Mouse (Mus musculus): Measurements from ENCODE around the gene Mast4. TPM values are rescaled to one million over a fixed set of nuclear protein-coding genes. Genes with fewer than 3 reads are reported as not detected.

Gene Mast4
- polyA plus RNA-seq, 1 experiment, result 10.4 TPM

DNA sequence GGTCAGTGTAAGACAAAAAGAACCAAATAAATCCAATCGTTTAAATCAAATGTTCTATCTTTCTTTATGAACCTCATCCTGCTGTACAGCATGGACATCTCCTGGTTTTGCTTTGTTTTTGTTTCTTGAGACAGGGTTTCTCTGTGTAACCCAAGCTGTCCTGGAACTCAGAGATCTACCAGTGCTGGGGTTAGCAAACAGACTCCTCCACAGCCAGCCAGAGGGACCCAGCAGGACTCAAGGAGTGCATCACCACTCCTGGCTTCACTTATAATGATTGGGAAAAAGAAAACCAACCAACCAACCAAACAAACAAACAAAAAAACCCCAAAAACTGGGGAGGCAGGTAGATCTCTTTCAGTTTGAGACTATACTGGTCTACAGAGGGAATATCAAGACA, 469.5 kb downstream of the Mast4 start:
- Histone ChIP-seq H3K27ac (ENCODE audit: control insufficient read depth, insufficient read depth, low read length) (no peak overlapping the region), H3K4me1 (replicated peaks; ENCODE audit: control insufficient read depth, insufficient read depth, low read length) (no peaks in the 10 kb centered on the region), H3K36me3 (ENCODE audit: control insufficient read depth, insufficient read depth, low read length) (no peaks in the 10 kb centered on the region), H3K27me3 (ENCODE audit: control insufficient read depth, insufficient read depth, low read length) (no peaks in the 10 kb centered on the region), H3K4me3 (ENCODE audit: control insufficient read depth, insufficient read depth, low read length) (no peak overlapping the region)
- 80% methylated on average over 1 of the region's 1 CpGs for WGBS
- TF ChIP-seq POLR2A (IDR thresholded peaks at IDR 0.05; ENCODE audit: control insufficient read depth, extremely low read depth, insufficient read depth, low read length, poor library complexity) (no peak), CTCF (IDR thresholded peaks at IDR 0.05; ENCODE audit: borderline replicate concordance, control insufficient read depth, extremely low read depth, insufficient read depth, low read length, poor library complexity) (no peak)
- no peak for DNase-seq

DNA sequence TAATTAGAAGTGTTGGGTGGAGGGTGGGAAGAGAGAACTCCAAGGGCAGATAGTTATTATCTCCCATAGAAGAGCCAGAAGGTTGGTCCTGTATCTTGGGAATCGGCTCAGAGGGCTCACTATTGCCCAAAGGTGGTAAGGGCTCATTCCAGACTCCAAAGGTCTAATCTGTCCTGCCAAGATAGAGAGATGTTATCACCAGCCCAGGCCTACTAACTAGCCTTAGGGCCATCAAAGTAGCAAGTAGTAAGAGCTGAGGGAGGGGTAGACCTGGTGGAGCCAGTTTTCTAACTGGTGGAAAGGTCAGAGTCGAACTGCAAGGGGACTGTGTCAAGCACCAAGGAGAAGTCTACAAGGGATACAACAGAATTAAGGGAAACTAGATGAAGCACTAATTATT, 470.2 kb downstream of the Mast4 start:
- H3K4me1 ChIP-seq (replicated peaks; ENCODE audit: control insufficient read depth, insufficient read depth, low read length), result no peaks in the 10 kb centered on the region
- H3K4me3 ChIP-seq (ENCODE audit: control insufficient read depth, insufficient read depth, low read length), result no peak overlapping the region
- DNase-seq, result no peak
- no peaks in the 10 kb centered on the region for H3K27me3 ChIP-seq (ENCODE audit: control insufficient read depth, insufficient read depth, low read length)
- no peak for TF ChIP-seq CTCF (IDR thresholded peaks at IDR 0.05; ENCODE audit: borderline replicate concordance, control insufficient read depth, extremely low read depth, insufficient read depth, low read length, poor library complexity)
- TF ChIP-seq POLR2A (IDR thresholded peaks at IDR 0.05; ENCODE audit: control insufficient read depth, extremely low read depth, insufficient read depth, low read length, poor library complexity), result no peak
- H3K27ac ChIP-seq (ENCODE audit: control insufficient read depth, insufficient read depth, low read length), result no peak overlapping the region
- H3K36me3 ChIP-seq (ENCODE audit: control insufficient read depth, insufficient read depth, low read length), result no peaks in the 10 kb centered on the region
- whole genome bisulfite sequencing, result 90% methylated on average over 2 of the region's 2 CpGs

DNA sequence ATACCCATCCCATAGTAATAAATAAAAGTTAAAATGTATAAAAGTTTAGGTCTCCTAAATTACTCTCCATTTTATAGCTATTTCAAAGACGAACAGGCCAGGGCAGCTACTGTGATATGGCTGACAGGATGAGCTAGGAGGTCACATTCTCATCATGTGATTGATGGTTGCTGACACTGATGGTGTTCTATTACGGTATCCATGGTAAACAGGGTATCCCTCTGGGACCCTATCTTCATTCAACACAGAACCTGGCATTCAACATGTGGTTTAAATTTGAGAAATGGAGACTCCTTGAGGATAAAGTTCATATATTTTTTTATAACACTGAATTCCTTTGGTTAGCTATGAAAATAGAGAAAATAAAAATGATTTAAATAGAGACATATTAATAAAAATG, 471.3 kb downstream of the Mast4 start:
- Histone ChIP-seq H3K27me3 (ENCODE audit: control insufficient read depth, insufficient read depth, low read length) (no peaks in the 10 kb centered on the region), H3K27ac (ENCODE audit: control insufficient read depth, insufficient read depth, low read length) (no peak overlapping the region), H3K4me1 (replicated peaks; ENCODE audit: control insufficient read depth, insufficient read depth, low read length) (no peaks in the 10 kb centered on the region), H3K4me3 (ENCODE audit: control insufficient read depth, insufficient read depth, low read length) (no peak overlapping the region), H3K36me3 (ENCODE audit: control insufficient read depth, insufficient read depth, low read length) (no peaks in the 10 kb centered on the region)
- 92% methylated on average over 2 of the region's 2 CpGs for WGBS
- no peak for DNase-seq
- TF ChIP-seq CTCF (IDR thresholded peaks at IDR 0.05; ENCODE audit: borderline replicate concordance, control insufficient read depth, extremely low read depth, insufficient read depth, low read length, poor library complexity) (no peak), POLR2A (IDR thresholded peaks at IDR 0.05; ENCODE audit: control insufficient read depth, extremely low read depth, insufficient read depth, low read length, poor library complexity) (no peak)

DNA sequence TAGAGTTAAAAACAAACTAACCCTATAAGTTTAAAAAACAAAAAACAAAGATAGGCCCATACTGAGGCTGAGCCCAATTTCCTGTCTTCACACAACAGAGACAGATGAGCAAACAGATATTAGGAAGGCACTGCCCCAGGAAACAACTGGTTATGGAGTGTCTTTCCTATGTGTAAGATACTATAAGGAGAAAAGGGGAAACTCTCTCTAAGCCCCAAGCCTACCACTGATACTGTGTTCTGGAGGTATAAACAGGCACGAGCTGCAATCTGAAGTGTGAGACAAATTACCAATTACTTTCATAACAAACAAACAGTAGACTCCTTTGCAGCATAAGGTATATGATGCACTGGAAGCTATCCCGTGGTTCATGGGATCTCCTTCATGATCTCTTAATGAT, 471.9 kb downstream of the Mast4 start:
- no peaks in the 10 kb centered on the region for H3K27me3 ChIP-seq (ENCODE audit: control insufficient read depth, insufficient read depth, low read length)
- whole genome bisulfite sequencing, result 48% methylated on average over 2 of the region's 2 CpGs
- no peaks in the 10 kb centered on the region for H3K36me3 ChIP-seq (ENCODE audit: control insufficient read depth, insufficient read depth, low read length)
- no peak for DNase-seq
- TF ChIP-seq CTCF (IDR thresholded peaks at IDR 0.05; ENCODE audit: borderline replicate concordance, control insufficient read depth, extremely low read depth, insufficient read depth, low read length, poor library complexity) (no peak), POLR2A (IDR thresholded peaks at IDR 0.05; ENCODE audit: control insufficient read depth, extremely low read depth, insufficient read depth, low read length, poor library complexity) (no peak)
- H3K4me1 ChIP-seq (replicated peaks; ENCODE audit: control insufficient read depth, insufficient read depth, low read length), result no peaks in the 10 kb centered on the region
- H3K4me3 ChIP-seq (ENCODE audit: control insufficient read depth, insufficient read depth, low read length), result no peak overlapping the region
- H3K27ac ChIP-seq (ENCODE audit: control insufficient read depth, insufficient read depth, low read length), result no peak overlapping the region

DNA sequence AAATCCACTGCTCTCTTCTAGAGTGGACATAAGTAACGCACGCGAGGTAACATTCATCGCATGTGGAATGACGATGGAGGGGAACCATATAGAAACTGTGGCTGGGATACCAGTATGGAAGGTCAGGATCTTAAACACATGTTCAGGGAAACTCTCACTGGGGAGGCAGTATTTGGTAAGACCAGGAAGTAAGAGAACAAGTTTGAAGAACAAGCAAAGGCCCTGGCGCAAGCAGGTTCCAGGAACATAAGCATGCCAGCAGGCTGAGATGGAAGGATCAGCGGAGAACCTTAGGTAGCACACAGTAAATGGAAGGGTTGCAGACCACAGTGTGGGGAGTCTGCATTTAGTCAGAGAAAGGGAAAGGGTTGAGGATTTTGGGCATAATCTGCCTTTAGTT, 473.6 kb downstream of the Mast4 start:
- Histone ChIP-seq H3K4me3 (ENCODE audit: control insufficient read depth, insufficient read depth, low read length) (no peak overlapping the region), H3K27me3 (ENCODE audit: control insufficient read depth, insufficient read depth, low read length) (no peaks in the 10 kb centered on the region), H3K4me1 (replicated peaks; ENCODE audit: control insufficient read depth, insufficient read depth, low read length) (no peaks in the 10 kb centered on the region), H3K27ac (ENCODE audit: control insufficient read depth, insufficient read depth, low read length) (no peak overlapping the region), H3K36me3 (ENCODE audit: control insufficient read depth, insufficient read depth, low read length) (no peaks in the 10 kb centered on the region)
- no peak for TF ChIP-seq CTCF (IDR thresholded peaks at IDR 0.05; ENCODE audit: borderline replicate concordance, control insufficient read depth, extremely low read depth, insufficient read depth, low read length, poor library complexity)
- TF ChIP-seq POLR2A (IDR thresholded peaks at IDR 0.05; ENCODE audit: control insufficient read depth, extremely low read depth, insufficient read depth, low read length, poor library complexity), result no peak
- 97% methylated on average over 7 of the region's 7 CpGs for WGBS
- no peak for DNase-seq

DNA sequence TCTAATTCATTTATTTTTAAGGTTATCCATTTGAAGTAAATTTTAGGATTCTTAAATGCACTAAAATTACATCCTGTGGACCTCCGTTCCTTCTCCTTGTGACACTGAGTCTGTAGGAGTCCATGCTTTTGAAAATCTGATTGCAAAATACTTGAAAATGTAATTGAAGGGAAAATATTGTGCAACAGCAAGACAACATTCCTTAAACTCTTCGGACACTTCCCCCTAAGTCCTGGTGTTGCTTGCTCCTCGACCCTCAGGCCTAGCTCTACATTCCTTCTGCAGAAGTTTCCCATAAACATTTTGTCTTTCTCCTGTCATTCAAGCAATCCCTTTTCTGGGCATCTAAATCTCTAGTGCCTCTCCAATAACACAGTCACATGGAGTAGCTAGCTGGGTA, 474.2 kb downstream of the Mast4 start:
- H3K4me3 ChIP-seq (ENCODE audit: control insufficient read depth, insufficient read depth, low read length), result no peak overlapping the region
- no peaks in the 10 kb centered on the region for H3K4me1 ChIP-seq (replicated peaks; ENCODE audit: control insufficient read depth, insufficient read depth, low read length)
- H3K27ac ChIP-seq (ENCODE audit: control insufficient read depth, insufficient read depth, low read length), result no peak overlapping the region
- no peaks in the 10 kb centered on the region for H3K36me3 ChIP-seq (ENCODE audit: control insufficient read depth, insufficient read depth, low read length)
- TF ChIP-seq CTCF (IDR thresholded peaks at IDR 0.05; ENCODE audit: borderline replicate concordance, control insufficient read depth, extremely low read depth, insufficient read depth, low read length, poor library complexity) (no peak), POLR2A (IDR thresholded peaks at IDR 0.05; ENCODE audit: control insufficient read depth, extremely low read depth, insufficient read depth, low read length, poor library complexity) (no peak)
- 89% methylated on average over 3 of the region's 3 CpGs for WGBS
- no peaks in the 10 kb centered on the region for H3K27me3 ChIP-seq (ENCODE audit: control insufficient read depth, insufficient read depth, low read length)
- no peak for DNase-seq

DNA sequence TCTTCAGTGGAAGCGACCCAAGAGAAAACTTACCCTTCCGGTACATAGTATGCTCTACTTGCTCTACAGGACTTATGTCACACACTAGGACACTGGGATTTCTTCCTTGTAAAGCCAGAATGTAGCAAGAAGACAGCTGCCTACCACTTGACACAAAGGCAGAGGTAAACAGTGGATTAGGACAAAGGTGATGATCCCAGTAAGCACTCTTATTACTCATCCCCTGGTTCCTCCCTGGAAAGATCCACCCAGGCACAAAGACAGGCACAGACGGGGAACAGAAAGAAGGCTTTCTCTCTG, 476.8 kb downstream of the Mast4 start:
- H3K27me3 ChIP-seq (ENCODE audit: control insufficient read depth, insufficient read depth, low read length), result no peaks in the 10 kb centered on the region
- H3K27ac ChIP-seq (ENCODE audit: control insufficient read depth, insufficient read depth, low read length), result no peak overlapping the region
- H3K36me3 ChIP-seq (ENCODE audit: control insufficient read depth, insufficient read depth, low read length), result no peaks in the 10 kb centered on the region
- no peak overlapping the region for H3K4me3 ChIP-seq (ENCODE audit: control insufficient read depth, insufficient read depth, low read length)
- TF ChIP-seq POLR2A (IDR thresholded peaks at IDR 0.05; ENCODE audit: control insufficient read depth, extremely low read depth, insufficient read depth, low read length, poor library complexity) (no peak), CTCF (IDR thresholded peaks at IDR 0.05; ENCODE audit: borderline replicate concordance, control insufficient read depth, extremely low read depth, insufficient read depth, low read length, poor library complexity) (no peak)
- WGBS, result 94% methylated on average over 3 of the region's 3 CpGs
- no peak for DNase-seq
- no peaks in the 10 kb centered on the region for H3K4me1 ChIP-seq (replicated peaks; ENCODE audit: control insufficient read depth, insufficient read depth, low read length)

Data from thymus, adult 2 months (tissue).